Mouse (Mus musculus) bone marrow macrophage, adult 2 months (primary cell): ENCODE results near the gene Reep3.

Experiments
- CTCF ChIP-seq: IDR thresholded peaks from 2 replicates; pipeline ENCODE4 v1.5.1; 2012; ENCODE audit warnings: low read depth, mild to moderate bottlenecking, low read length, moderate library complexity
- POLR2A ChIP-seq: IDR thresholded peaks from 2 replicates; pipeline ENCODE4 v1.6.1; 2012; ENCODE audit warnings: mild to moderate bottlenecking, low read depth, low read length, borderline replicate concordance

- TF ChIP-seq POLR2A (no peak), CTCF (no peak)
Measured at GRCm38 (mm10) chr10:67057208-67057607, 39.5 kb downstream of the Reep3 start.
